Mouse (Mus musculus) sigmoid colon, adult 10 weeks (tissue): ENCODE measurements around the gene Ndst2. TPM values are rescaled to one million over a fixed set of nuclear protein-coding genes. Genes with fewer than 3 reads are reported as not detected.

Experiments
- polyA plus RNA-seq: library from polyadenylated mRNA; stranded (reverse); fragments of 350-450 nt; fragmentation: Illumina TruSeq; extraction: RNeasy Lipid Tissue Mini Kit (QIAGEN cat#74804); gene quantifications from one replicate; pipeline ENCODE4 v1.2.3, GENCODE M21; 2014; ENCODE audit warnings: low read depth, low replicate concordance

The Ndst2 gene
- 5.1 TPM for polyA plus RNA-seq

GRCm38 (mm10) chr14:20733952-20734774, at the start of gene Ndst2:
Gene Ndst2, minus strand, starts transcription at chr14:20734562.

GRCm38 (mm10) chr14:20707201-20708190, 26.9 kb downstream of the Ndst2 start, which contains the start of gene Zswim8:
Gene Zswim8, plus strand, starts transcription at chr14:20707552.

GRCm38 (mm10) chr14:20702741-20703381, 31.5 kb downstream of the Ndst2 start, which contains the start of gene Chchd1:
Gene Chchd1, plus strand, starts transcription at chr14:20703006.

GRCm38 (mm10) chr14:20694884-20695760, 39.2 kb downstream of the Ndst2 start, which contains the start of gene Fut11:
Gene Fut11, plus strand, starts transcription at chr14:20694968.

GRCm38 (mm10) chr14:20674064-20674833, 60.1 kb downstream of the Ndst2 start, which contains the start of gene Sec24c:
Gene Sec24c, plus strand, starts transcription at chr14:20674308.

Other genes with a start within 250 kb of the Ndst2 start
- gene Mss51, start 237.7 kb downstream of the Ndst2 start, polyA plus RNA-seq = 1.9 TPM
- gene Ppp3cb, start 188.0 kb downstream of the Ndst2 start, polyA plus RNA-seq = 215 TPM
- gene Usp54, start 93.5 kb downstream of the Ndst2 start, polyA plus RNA-seq = 5.5 TPM
- not detected for gene Myoz1, start 78.0 kb downstream of the Ndst2 start, polyA plus RNA-seq
- not detected for gene Synpo2l, start 66.2 kb downstream of the Ndst2 start, polyA plus RNA-seq
- 50.2 TPM for gene Sec24c, start 60.3 kb downstream of the Ndst2 start, polyA plus RNA-seq
- 20.6 TPM for gene Fut11, start 39.6 kb downstream of the Ndst2 start, polyA plus RNA-seq
- 105 TPM for gene Chchd1, start 31.6 kb downstream of the Ndst2 start, polyA plus RNA-seq
- 6.8 TPM for gene Zswim8, start 27.0 kb downstream of the Ndst2 start, polyA plus RNA-seq
- 20.8 TPM for gene Camk2g, start 59.5 kb upstream of the Ndst2 start, polyA plus RNA-seq
- 13.8 TPM for gene Plau, start 102.1 kb upstream of the Ndst2 start, polyA plus RNA-seq
- gene Vcl, start 194.8 kb upstream of the Ndst2 start, polyA plus RNA-seq = 142 TPM